Mouse (Mus musculus) C3H10T1/2 (cell line): ENCODE measurements around the gene Akap13. TPM values are rescaled to one million over a fixed set of nuclear protein-coding genes. Genes with fewer than 3 reads are reported as not detected.

Experiments
- polyA plus RNA-seq, 2 experiments: library from polyadenylated mRNA; unstranded; fragments of >200 nt; fragmentation: generic; extraction: Trizol; gene quantifications; one replicate each; pipeline ENCODE4 v1.2.1; 2012; ENCODE audit warnings: missing spikeins in 2 of 2

Gene Akap13
- polyA plus RNA-seq, result 10 to 100 TPM in 1 of 2 experiments, under 1 TPM in 1; 0.66 to 11.1 TPM

DNA sequence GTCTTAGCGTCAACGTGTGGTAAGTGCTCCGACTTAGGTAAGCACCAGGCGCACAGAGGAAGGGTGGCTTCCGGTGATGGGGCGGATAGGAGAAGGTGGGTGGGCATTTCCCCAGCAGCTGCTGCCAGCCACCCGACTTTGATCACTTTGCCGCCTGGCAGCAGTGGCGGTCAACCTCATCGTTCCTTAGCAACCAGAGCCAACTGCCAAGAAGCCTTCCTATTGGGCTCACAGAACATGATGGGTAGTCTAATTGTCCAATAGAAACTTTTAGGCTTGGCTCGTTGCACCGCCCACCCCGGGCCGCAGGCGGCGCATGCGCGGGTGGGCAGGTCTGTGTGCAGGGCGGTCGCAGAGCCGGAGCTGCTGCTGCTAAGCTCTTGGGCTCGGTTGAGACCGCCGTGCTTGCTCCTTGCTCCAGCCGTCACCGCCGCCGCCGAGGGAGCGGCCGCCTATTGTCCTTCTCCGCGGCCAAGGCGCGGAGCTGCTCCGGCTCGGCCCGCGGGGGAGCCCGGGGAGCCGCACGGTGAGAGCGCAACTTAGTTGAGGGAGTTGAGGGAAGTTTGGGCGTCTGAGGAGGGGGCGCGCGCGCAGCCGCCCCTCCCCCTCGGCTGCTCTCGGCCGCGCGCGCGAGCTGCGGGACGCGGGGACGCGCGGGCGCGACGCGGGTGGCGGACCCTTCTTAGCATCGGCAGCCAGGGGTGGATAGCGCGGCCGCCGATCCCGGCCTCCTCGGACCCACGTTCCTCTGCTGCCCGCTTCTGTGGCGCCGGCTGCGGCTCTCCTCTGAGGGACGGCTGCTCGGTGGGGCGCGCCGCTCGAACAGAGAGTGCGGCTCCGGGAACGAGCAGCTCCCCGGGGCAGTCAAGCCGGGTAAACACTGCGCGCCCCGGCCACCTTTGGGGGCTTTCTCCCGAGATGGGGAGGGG lies at the start of gene Akap13:
TSS of gene Akap13 (plus strand) at position 312 of the 929 bp plus-strand sequence.

Other genes starting within 250 kb of the Akap13 start
- not detected for gene Sv2b, start 146.3 kb upstream of the Akap13 start, polyA plus RNA-seq